Mouse (Mus musculus) natural killer cell, adult 2 months (primary cell): ENCODE measurements around the gene Shc1.
"Not testable (repeated sequence)": the region's sequence is repeated elsewhere in the genome, so short reads cannot be mapped to it uniquely, and the experiment has no call there.

Experiments
- DNase-seq, 2 experiments: peaks; one replicate each; pipeline ENCODE4 v3.0.0; 2022; ENCODE audit warnings: low spot score in 2 of 2

Gene Shc1

DNA sequence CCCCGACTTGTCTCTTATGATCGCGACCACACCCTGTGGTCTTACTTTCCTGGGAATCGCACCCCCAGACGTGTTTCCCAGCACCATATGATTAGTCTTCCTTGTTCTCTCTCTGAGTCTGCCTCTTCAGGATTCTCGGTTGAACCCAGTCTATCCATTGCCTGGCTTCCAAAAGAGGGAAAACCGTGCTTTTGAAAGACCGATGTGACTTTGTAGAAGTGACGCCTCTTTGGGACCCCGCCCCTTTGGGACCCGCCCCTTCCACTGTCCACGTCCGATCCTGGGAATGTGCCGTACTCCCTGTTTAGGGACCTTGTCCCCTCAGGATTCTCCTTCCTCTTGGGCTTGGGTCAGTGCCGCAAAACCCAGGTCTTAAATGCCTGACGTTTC lies 613 bp downstream of the Shc1 start:
- DNase-seq, result no peak

DNA sequence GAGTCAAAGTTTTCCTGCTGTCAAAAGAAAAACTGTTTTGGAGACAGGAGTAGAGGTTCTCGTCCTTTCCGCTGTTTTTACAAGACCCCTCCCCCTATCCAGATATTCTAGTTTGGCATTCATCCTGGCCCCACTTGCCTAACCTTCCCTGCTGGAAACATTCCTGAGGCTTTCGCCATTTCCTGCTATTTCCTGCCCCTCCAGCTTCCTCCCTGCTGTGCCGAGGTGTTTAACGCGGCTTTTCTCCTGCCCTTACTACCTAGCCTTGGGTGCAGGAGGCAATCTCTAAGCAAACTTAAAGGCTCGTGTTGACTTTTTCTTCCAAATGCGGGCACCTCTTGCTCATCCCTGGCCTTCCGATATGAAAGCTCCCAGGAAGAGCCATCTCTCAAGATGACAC lies 1.3 kb downstream of the Shc1 start:
- DNase-seq, result no peak

DNA sequence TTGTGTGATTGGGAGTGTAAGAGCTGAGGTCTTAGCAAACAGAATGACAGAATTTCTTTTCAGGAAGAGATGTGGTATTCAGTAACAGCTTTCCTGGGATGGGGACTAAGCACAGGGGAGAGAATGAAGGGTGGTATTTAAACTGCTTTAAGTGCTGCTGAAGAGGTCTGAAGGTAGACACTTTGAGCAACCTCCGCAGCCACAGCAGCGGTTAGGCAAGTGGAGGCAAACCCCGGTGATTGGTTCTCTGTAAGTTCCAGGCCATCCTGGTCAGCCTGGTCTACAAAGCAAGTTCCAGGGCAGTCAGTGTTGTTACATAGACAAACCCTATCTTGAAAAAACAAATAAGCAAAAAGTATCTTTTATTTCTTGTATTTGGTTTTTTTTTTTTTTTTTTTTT lies 1.7 kb downstream of the Shc1 start:
- no peak for DNase-seq

DNA sequence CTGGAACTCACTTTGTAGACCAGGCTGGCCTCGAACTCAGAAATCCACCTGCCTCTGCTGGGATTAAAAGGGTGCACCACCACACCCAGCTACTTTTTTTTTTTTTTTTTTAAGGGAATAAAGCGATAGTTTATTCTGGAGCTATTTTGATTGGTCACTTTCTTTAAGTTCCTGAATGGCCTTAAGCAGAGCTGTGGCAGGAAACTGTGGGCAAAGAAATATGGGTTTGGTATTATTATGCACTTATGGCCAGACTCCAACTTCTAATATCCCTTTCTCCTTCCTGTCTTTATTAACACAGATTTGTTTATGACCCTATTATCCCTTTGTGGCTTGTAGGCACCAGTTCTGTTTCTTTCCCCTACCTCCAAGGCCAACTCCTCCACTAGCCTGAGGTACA lies 2.2 kb downstream of the Shc1 start:
- no peak for DNase-seq

DNA sequence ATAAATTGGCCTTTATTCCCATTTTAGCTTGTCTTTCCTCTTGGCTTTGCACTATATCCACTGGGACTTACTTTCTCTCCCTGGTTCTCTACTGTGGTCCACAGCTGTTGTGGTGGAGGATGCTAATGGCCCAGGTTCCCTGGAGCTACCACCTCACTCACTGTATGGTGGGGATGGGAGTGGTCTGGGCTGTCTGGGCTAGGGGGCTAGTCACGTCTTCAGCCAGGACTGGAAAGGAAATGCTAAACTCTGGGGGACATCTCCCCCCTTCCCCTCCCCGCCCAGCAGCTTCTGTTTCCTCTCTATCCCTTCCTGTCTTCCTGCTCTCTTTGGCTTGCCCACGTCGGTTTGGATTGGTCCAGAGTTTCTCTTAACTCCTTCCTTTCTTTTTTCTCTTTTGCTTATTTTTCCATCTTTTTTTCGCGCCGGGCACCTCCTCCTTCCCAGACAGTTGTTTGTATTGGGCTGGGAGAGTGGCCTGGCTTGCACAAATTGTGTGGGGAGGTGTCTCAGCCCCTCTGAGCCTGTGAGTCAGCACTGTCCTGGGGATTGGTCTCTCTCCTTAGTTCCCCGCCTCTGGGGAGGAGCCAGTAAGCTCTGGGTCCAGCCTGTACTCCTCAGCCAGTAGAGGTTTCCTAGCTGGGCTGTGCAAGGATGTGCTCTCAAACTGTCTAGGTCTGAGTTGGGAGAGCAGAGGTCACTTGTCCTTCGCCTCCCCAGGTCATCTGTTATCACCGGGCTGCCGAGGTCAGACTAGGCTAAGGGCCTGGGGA lies 2.9 kb downstream of the Shc1 start:
- peak in 1 of 2 experiments; percentile 21 for DNase-seq

DNA sequence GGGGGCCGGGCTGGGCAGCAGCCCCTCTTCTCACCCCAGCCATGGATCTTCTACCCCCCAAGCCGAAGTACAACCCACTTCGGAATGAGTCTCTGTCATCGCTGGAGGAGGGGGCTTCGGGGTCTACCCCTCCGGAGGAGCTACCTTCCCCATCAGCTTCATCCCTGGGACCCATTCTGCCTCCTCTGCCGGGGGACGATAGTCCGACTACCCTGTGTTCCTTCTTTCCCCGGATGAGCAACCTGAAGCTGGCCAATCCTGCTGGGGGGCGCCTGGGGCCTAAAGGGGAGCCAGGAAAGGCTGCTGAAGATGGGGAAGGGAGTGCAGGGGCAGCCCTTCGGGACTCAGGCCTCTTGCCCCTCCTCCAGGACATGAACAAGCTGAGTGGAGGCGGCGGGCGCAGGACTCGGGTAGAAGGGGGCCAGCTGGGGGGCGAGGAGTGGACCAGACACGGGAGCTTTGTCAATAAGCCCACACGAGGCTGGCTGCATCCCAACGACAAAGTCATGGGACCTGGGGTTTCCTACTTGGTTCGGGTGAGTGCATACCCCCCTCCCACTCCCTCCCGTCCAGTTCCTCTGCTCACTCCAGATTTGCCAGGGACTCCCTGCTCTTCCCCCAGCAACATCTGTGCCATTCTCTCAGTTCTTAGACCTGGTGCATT lies 3.7 kb downstream of the Shc1 start:
- DNase-seq, result no peak

DNA sequence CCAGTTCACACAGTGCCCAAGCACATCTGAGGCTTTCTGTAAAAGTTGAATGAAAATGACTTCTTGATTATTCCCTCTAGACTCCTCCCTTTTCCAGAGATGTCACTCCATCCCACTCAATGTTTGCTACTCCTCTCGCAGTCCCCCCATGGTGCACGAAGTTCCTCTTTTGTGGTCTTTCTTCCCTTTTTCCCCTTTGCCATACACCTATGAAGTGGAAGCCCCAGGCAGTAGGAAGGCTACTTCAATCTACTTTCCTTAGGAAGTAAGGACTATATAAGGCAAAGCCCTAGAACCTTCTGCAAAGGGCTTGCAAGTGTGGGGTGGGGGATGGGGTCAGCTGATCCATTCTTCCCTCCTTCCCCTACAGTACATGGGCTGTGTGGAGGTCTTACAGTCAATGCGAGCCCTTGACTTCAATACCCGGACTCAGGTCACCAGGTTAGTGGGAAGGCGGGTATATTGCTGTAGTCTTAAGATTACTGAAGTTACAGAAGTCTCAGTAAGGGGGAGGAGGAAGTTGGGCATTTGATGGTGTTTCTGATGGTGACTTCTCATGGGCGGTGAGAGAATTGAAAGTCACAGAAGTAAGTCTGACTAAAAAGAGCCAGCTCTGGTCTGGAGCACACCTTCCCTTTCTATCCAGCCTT lies 4.4 kb downstream of the Shc1 start:
- no peak for DNase-seq

DNA sequence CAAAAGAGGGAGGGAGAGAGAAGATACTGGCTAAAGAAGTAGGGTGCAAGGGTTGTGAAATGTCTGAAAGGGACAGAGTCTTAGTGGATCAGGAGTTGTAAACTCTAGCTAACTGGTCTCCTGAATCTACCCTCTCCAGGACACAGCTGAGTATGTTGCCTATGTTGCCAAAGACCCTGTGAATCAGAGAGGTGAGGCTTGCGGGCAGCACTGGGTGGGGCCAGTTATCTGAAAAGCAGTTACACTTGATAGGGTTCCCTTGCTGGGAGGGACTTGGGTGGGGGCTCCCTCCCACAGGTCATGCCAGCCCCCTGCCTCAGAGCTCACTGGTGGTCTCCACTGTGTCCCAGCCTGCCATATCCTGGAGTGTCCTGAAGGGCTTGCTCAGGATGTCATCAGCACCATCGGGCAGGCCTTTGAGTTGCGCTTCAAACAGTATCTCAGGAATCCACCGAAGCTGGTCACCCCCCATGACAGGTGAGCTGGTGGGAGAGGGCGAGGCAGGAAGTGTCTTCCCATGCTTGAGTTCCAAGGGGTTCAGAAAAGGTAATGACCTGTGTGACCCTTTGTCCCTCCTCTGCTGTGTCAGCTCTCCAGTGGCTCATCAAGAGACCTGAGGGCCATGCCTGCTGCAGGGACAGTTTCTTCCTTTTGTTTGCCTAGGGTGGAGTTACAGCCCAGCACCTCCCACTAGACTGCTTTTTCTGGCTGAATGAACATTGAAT lies 6.3 kb downstream of the Shc1 start:
- no peak for DNase-seq

DNA sequence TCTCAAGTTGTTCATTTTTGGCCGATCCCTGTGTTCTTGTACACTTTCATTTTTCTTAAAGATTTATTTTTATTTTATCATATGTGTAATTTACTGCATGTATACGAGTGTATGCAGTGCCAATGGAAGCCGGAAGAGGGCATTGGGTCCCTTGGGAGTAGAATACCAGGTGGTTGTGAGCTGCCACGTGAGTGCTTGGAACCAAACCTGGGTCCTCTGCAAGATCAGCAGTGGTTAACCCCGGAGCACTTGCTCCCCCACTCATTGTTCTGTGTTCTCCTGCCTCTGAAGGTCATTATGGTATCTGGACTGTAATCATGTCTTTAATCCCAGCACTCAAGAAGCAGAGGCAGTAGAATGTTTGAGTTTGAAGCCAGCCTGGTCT lies 6.9 kb downstream of the Shc1 start:
- no peak for DNase-seq

DNA sequence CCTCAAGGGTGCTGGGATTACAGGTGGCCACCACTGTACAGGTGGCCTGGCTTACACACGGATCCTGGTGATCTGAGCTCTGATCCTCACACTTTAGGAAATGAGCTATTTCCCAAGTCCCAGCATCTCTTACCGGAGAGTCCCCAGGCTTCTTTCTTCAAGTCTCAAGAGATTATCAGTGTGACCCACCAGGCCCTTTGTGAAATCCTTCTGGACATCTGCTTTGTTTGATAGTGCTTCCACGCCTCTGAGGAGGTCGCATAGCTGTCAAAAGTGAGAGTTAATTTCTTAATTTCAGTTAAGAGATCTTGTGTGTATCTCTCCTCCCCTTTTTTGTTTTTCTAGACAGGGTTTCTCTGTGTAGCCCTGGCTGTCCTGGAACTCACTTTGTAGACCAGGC lies 7.6 kb downstream of the Shc1 start:
- DNase-seq, result no peak

DNA sequence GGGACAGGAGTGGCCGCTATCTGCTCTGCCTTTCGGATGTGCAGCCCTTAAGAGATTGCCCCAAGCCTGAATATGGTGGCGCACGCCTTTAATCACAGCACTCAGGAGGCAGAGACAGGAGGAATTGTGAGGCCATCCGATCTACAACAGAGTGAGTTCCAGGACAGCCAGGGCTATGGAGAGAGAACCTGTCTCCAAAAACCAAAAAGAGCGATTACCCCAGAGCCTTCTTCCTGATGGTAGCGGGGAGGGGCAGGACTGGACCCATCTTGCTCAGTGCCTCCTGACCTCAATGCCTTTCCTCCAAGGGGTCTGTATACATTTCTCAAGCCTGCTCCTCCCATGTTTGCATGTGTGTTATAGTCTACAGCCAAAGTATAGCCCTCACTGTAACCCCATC lies 10.8 kb downstream of the Shc1 start:
- not testable (repeated sequence) for DNase-seq

DNA sequence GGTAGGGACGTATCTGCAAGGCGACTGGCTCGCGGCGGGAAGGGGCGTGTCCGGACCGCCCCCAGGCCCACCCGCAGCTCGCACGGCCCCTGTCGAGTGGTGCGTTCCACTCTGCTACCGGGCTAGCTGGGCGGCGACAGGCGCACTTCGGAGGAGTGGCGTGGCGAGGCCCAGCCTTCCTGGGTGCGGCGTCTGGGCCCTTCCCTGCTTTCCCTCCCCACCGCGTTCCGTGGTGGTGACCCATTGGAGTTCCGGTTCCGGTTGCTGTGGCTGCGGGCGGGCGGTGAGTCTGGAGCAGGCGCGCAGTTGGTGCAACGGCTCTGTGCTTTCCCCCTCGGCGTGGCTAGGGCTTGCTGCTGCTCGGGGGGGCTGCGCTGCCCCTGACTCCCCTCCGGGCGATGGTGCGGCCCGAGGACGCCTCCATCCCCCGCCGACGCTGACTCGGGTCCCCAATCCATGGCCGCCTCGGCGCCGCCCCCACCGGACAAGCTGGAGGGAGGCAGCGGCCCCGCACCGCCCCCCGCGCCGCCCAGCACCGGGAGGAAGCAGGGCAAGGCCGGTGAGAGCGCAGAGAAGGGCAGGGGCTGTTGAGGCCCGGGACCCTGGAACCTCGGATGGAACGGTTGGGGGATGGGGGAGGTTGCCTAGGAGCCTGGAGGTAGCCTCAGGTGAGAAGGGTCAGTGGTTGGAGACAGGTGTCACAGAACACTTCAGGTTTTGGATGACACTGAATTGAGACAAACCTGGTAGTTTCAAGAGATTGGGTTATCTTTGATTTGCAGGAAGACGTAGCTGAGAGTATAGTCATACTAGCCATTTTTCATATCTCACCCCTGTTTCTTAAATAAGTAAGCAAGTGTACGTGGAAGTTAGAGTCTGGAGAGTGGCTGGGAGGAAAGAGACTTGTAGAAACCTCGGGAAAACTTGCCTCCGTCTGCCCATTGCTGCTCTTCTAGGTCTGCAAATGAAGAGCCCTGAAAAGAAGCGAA lies 12.2 kb downstream of the Shc1 start, which contains the start of gene Pygo2:
Gene Pygo2, plus strand, starts transcription at position 44 of the 989 bp plus-strand sequence.
- peak; percentile 76 to 87 for DNase-seq

DNA sequence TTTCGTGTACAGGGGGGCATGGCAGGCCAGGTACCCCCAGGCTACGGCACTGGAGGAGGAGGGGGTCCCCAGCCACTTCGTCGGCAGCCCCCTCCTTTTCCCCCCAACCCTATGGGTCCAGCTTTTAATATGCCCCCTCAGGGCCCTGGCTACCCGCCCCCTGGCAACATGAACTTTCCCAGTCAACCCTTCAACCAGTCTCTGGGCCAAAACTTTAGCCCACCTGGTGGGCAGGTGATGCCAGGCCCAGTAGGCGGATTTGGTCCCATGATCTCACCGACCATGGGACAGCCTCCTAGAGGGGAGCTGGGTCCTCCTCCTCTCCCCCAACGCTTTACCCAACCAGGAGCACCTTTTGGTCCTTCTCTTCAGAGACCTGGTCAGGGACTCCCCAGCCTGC lies 14.4 kb downstream of the Shc1 start:
- DNase-seq, result no peak

DNA sequence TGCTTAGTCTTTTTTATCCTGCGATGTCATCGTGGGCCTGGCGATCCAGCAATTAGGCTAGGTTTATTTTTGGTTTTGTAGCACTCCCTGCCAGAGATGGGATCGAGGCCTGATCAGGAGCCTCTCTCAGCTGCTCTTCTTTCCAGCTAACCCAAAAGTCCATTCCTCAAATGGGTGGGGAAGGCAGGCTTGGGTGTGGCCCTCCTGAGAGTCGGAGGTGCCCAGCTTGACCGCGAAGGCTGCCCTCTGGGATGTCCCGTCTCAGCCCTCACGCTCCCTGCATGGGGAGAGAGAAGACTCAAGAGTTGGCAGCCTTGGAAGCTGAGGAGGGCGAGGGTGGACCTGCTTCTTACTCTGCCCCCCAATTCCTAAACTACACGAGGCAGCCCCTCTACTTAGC lies 16.3 kb downstream of the Shc1 start:
- no peak for DNase-seq

DNA sequence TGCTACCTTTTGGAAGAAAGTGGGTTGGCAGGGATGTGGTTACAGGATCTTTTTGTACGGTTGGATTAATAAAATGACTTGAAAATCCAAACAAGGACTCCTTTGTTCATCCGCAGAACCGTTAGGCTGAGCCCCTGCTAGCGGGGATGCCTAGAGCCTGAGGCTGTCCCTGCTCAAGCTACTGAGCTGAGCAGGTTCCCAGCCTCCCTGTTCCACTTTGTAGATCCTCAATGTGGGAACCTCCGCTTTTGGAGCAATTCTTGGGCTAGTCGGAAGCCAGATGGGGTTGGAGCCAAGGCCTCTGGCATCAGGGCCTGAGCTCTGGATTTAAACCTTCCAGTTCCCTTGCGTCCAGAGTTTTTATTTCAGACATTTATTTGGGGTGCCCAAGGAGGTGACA lies 16.8 kb downstream of the Shc1 start:
- no peak for DNase-seq

DNA sequence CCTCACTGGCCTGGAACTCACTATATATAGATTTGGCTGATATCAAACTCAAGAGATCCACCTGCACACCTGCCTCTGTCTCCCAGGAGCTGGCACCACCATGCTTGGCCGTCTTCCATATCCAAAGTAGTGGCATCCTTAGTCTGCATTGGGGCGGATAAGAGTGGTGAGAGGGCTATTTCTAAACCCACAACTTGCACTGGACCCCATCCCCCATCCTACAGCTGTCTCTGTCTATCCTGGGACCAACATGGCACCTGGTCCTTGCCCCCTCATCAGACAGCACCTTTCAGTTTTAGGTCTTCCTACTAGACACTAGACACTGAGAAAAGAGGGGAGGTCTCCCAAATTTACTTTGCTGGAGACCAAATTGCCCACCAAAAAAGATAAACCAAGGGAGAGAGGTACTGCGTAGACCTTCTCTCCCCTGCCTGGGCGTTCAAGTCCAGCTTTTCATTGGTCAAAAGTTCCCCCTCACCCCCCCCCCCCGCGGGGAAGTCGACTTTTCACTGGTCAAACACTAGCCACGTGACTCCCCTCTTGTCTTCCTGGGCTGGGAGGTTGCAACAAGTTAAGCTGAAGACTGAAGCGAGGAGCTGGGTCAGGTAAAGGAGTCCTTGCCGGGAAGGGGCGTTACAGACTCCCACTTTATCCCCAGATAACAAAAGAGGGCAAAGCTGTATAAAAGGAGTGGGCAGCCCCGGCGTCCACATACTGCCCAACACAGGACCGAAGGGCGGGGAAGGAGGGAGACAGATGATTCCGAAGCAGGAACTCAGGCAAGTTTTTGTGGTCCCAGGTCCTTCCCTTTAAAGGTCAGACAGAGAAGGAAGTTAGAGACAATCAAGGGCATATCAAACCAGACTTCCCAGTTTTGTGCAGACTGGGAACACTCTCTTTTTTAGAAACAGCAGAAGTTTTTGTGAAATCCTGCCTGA lies 18.2 kb downstream of the Shc1 start, which contains the start of gene Pbxip1:
Gene Pbxip1, plus strand, starts transcription at position 531 of the 938 bp plus-strand sequence.
- DNase-seq, result peak; percentile 61 to 65

DNA sequence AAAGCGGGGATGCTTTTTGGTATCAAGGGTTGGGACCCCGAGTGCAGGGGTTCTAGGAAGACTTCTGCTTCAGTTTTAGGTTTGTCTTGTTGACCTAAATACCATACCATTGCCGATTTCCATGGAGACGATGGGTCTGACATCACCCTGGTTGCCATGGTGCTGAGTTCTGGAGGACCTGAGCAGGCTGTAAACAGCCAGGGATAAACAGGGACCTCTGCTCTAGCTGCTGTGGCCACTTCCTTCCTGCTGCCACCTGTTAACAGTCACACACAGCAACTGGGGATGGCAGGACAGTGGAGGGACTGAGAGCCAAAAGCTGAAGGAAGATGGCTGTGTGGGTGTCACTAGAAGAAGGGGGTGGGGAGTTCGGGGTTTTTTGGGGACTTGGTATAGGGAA lies 19.0 kb downstream of the Shc1 start:
- peak; percentile 78 to 81 for DNase-seq

DNA sequence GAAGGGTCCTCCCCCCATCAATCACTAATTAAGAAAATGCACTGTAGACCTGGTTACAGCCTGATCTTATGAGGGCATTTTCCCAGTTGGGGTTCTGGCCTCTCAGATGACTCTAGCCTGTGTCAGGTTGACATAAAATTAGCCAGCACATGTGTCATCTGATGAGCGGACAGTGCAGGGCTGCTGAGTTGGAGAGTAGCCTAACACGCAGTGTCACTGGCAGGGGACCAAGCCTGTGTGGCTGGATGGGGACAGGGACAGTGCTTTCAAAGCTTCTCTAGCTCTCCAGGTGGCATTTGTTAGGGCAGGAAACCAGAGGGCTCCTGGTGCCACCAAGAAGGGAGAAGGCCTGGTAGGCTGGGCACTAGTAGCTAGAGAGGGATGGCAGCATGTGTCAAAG lies 22.4 kb downstream of the Shc1 start:
- DNase-seq, result no peak

DNA sequence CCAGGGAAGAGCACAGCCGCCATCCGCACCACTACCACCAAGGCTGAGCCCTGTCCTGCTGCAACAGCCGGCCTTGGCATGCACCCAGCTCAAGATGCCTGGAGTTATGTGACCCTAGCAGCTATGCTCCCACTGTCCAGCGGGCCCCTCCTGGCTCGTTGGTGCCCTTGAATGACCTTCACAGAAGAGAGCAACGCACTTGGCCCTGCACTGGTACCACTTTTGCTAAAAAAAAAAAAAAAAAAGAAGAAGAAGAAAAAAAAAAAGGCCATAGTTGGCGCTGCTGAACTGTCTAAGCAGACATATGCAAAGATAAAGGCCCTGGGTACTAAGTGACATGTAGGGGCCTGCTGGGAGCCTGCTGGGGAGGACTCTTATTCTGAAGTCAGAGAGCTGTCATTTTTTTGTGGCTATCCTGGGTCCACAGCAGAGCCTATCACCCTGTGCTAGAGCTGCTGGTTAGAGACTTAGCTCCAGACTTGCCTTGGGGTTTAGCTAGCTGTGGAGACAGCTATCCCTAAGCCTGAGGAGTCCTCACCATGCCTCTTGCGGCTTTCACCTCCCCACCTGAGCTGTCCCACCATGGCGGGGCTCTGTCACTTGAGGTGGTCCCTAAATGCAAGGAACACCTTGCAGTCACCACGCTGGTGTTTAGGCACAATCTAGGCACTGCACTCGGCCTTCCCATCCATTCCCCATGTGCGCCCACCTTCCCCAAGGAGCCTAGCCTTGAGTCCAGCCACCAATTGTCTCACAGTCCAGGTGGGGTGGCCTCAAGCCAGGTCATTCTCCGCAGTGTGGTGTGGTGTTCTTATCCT lies 30.7 kb downstream of the Shc1 start:
- DNase-seq, result peak in 1 of 2 experiments; percentile 26
